Mouse (Mus musculus) heart, adult 8-10 months (tissue): ENCODE results near the gene Ciita. TPM values are rescaled to one million over a fixed set of nuclear protein-coding genes. Genes with fewer than 3 reads are reported as not detected.
A peak's percentile ranks its signal among the peaks of the same experiment; 100 is the strongest.

Experiments
- DNase-seq: peaks from one replicate; pipeline ENCODE4 v3.0.0; 2022; ENCODE audit warnings: low spot score
- total RNA-seq, 4 experiments: library from RNA; stranded (reverse); gene quantifications; 2 replicates each; pipeline ENCODE4 v1.2.4; 2022

The Ciita gene
- under 1 TPM; 0.35 to 0.92 (median 0.67) TPM for total RNA-seq

DNA sequence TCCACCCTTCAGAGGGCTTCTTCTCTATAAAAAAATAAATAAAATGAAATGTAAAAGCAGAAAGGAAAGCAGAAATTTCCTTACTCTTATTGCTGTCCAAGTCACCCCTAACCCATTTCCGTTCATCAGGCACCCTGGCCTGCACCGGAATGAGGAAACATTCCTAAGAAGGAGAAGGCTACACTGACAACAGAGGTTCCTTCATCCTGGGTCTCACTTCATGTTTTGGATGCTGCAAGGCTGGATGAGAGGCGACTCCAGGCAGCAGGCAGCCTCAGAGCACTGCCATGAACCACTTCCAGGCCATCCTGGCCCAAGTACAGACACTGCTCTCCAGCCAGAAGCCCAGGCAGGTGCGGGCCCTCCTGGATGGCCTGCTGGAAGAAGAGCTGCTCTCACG lies at the start of gene Ciita:
Ciita (plus strand) TSS at position 203 of the 400 bp plus-strand sequence.
- DNase-seq: no peak

DNA sequence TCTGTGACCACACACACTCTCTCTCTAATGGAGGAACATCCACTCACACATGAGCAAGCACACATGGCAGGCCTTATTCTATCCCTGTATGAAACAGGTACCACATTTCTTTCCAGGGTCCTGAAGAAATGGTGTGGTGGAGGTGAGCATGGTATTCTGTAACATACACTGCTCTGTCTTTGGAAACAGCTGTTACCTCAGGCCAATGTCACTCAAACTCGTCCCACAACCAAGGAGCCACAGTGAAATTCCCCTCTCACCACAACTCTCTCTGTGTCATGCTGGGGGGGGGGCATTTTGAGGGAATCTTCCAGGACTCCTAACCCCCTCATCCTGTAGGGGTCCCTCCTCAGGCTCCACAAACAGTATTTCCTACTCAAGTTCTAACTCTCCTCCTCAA lies 47.9 kb upstream of the Ciita start:
- no peak for DNase-seq

DNA sequence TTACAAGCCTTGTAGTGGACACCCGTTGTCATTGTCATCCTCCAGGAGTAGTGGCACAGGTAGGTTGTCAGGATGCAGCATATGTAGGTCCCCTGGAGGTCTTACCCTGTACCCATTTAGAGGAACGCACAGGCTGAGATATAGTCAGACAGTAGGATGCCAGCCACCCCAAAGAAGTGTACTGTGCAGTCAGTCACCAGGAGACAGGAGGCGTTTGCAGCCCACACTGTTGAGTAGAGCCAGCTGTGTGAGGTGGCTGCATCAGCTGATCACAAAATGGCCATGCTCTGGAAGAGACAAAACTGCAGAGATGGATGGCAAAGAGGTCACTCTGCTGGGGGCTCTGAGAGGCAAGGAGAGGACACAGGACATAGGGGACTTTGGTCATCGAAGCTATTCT lies 47.5 kb upstream of the Ciita start:
- DNase-seq: no peak

DNA sequence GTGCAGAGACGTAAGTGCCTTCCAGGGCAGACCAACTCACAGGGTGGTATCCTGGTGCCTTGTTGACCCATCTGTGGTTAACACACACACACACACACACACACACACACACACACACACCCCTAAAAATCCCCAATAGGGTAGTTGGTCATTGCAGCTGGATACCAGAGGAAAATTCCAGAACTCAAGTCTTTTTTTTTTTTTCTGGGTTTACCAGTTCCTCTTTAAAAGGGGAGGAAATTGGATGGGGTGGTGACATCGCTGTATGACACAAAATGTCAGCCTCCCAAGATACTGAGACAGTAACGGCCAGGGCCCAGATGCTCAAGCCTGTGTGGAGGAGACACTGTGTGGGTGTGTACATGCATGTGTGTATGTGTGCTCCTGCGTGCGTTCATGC lies 46.5 kb upstream of the Ciita start:
- no peak for DNase-seq

DNA sequence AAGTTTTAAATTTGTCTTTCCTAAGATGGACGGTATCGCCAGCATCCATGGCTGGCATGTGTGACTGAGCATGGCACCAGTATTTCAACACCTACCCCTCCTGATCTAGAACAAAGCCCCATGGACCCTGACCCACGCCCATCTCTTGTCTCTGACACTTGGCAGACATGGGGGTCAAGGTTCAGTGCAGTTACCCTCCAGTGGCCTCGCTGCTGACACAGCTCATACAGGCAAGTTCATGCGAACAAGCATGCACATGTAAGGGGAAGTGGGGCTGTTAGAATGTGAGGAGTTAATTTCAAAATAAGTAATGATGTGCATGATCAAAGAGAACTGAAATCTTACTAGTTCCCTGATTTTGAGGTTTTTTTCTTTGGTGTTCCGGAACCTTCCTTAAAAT lies 43.7 kb upstream of the Ciita start:
- DNase-seq: no peak

DNA sequence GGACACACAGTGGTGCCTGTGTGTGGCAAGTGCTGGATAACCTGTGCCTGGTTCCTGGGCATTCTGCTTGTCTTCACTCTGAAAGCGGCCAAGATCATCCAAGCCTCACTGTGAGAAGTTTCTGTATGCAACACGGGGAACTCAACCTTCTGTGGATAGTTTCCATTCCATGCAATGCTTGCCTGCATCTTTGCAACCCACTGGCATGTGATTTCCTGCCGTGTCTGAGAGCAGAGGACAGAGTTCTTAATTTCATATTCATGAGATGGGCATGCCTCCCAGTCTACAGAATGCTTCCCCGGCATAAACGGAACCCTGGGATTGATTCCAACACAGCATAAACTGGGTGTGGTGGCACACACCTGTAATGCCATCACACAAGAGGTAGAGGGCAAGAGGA lies 41.8 kb upstream of the Ciita start:
- no peak for DNase-seq

DNA sequence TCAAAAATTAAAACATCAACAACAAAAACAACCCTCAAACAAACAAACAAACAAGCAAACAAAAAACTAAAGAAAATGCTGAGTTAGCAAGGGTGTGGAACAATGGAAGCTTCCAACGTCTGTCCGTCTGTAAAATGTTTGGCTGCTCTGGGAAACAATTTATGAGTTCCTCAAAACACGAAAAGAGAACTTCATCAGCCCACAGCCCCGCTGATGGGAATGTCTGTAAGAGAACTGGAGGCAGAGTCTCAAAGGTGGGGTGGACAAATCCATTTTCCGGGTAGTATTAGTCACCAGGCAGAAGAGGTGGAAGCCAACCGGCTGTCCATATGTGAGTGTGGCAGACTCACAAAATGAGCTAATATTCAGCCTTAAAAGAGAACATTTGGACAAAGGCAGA lies 38.5 kb upstream of the Ciita start:
- no peak for DNase-seq

DNA sequence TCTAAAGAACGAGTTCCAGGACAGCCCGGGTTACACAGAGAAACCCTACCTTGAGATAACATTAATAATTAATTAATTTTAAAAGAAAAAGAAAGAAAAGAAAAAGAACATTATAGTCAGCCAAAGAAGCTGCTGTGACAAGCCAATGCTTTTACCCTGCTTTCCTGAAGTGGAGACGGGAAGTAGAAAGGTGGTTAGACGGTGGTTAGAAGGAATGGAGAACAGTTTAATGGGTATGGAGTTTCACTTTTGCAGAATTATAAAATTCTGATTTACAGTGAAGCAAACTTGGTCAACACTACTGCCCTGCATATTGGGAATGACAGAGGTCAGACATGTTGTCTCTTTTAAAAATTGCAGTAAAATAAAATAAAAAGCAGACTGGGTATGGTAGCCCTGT lies 38.1 kb upstream of the Ciita start:
- DNase-seq: no peak

DNA sequence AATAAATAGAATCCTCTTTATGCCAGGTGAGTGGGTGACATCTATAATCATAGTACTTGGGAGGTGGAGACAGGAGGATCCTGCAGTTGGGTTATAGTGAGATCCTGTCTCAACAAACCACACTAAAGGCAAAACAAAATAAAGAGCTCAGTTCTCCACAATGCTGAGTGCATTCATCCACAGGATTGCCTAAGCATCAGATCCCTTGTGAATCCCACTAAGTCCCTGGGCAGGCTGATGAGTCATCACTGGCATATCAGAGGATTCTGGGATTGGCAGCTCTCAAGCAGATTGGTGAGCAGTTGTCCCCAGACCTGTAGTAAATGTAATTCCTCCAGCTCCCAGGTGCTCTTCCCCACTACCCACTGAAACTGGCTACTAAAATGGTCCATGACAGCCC lies 36.1 kb upstream of the Ciita start:
- no peak for DNase-seq

DNA sequence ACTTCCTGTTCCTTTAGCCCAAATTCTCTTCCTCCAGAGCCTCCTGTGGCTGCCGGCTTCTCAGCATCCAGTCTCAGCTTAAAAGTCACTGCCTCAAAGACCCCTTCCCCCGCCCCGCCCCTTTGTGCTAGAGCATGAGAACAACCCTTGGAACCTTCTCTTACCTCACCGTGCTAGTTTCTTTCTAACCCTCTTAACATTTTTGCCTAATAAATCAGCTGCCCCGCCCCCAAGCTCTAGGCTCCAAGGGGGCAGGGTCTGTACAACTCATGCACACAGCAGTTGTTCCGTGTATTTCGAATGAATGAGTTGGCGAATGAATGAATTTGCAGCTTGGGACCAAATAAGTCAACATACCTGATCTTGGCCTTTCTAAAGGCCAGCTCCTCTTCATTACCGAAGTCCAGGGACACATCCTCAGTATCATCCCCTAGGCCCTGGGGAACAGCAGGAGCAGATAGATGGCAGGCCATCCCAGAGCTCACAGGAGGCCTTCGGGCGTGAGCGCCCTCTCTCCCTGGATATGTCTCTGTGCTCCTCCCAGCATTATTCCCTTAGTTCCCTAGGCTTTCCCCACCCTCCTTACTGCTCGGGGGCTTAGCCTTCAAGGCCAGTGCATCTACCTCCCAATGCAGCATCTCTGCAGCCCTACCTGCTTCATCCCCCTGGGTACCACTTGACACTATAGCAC lies 33.1 kb upstream of the Ciita start:
- no peak for DNase-seq

DNA sequence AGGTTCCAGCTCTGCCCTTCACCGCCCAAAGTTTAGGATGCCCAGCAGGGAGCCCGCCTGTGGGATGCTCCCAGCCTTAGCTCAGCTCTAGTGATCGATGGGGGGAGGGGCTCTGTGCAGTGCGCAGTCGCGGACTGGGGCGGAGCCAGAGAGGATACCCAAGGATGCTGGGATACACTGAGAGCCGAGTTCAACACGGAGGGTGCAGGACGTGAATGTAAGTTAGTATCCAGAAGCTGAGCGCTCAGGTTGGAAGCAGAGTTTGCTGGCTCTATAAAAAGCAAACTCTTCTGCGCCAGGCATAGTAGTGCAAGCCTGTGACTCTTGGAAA lies 32.6 kb upstream of the Ciita start, which contains the start of gene Tvp23a:
Tvp23a (minus strand) TSS at position 99 of the 331 bp plus-strand sequence.
- peak; percentile 52 for DNase-seq

DNA sequence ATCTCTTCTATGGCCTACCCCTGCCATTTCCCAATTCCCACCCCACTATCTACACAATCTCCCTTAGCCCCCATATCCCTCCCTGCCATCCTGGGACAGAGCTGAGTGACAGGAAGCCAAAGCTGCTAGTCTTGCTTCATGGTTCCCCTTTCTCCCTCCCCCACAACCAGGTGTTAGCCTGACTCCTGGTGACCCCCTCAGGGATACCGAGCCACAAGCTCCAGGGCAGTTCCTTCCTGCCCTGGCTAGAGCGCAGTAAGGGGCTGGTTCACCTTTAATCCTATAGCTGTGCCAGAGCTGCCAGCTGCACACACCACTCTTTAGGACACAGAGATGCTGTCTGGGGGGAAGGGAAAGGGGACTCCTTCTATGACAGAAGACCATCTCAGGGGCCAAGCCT lies 32.1 kb upstream of the Ciita start:
- DNase-seq: no peak

DNA sequence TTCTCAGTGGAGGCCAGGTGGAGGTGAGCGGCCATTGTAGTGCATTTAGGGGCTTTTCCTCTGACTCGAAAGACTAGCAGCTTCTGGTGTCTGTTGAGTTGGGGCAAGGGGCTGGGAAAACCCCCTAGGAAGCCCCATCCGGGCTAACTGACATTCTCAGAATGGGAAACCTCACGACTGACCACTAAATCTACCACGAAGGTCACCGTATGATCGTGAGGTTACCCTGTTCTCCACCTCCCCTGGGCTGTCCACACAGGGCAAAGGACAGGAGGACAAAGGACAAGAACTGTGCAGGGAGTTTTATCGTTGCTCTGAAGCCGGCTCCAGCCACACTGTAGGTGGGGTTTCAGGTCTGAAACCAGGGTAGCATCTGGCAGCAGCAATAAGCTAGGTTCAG lies 30.9 kb upstream of the Ciita start:
- no peak for DNase-seq

DNA sequence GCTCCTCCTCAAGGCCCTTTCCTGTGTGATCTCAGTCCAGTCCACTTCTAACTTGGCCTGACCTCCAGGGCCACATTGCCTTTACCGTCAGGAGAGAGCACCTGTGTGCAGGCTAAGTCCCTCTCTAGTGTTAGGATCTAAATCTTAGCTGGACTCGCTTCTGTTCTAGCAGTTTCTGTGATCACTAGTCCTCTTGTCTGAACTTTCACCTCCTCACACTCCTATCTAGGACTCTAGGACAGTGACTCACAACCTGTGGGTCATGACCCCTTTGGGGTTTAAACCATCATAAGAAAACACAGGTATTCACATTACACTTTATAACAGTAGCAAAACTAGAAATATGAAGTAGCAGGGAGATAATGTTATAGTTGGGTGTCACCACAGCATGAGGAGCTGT lies 28.0 kb upstream of the Ciita start:
- DNase-seq: no peak

DNA sequence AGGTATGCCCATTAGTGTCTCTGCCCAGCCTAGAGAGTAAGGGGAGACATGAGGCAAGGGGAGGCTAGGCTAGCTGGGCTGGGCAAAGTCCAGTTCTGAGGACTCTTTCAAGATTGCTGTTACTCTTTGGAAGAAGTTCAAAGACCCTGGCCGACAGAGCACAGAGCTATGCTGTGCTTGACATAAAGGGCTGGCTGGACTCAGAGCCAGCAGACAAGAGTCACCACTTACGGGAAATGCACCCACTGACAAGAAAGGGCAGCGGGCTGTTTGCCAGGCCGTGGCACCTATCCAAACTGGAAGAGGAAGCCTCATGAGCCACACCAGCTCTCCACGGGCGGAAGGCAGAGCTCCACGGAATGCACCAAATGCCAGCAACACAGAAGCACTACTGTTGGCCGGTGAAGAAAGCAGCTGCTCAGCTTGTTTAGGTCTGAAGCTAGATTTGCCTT lies 27.4 kb upstream of the Ciita start:
- DNase-seq: peak; percentile 77

DNA sequence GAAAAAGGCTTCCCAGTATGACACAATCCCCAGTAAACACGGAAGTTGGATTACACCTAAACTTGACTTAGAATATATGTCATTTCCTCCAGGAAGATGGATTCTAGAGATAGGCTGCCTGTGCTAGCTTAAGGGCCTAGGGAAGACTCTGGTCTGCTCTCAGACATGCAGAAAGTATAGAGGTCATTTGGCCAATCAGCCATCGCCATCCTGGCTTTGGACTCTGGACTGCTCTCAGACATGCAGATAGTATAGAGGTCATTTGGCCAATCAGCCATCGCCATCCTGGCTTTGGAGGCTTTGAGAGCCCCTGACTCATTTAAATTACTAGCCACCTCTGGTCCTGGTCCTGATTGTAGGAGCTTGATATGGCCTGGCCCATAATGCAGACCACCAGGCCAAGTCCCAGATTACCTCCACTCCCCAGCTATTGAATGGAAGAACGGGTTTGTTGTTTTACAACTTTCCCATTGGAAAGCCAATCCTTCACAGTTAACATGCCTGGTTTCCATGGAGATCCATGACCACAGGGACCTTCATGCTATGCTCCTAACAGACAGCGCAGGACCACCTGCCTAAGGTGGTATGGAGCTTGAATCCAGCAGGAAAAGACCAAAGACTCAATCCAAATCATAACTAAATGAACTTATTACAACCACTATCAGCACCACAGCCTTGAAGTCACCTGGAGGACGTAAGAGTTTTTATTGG lies 25.8 kb upstream of the Ciita start:
- no peak for DNase-seq

DNA sequence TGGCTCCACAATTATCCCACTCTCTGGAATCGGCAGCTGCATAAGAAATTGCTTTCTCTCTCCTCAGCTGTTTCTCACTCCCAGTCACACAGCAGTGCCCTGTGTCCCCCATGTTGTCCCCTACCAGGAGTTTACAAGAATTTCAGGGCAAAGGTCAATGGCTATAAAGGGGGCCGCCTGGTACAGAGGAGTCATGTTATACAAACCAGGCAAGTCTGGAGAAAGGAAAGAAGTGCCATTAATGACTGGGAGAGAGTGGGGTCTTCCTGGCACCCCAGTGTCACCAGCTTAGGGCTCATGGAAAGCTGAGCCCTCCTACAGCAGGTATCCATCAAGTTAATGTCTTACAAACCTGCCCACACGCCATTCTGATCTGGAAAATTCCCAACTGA lies 25.3 kb upstream of the Ciita start:
- DNase-seq: no peak

DNA sequence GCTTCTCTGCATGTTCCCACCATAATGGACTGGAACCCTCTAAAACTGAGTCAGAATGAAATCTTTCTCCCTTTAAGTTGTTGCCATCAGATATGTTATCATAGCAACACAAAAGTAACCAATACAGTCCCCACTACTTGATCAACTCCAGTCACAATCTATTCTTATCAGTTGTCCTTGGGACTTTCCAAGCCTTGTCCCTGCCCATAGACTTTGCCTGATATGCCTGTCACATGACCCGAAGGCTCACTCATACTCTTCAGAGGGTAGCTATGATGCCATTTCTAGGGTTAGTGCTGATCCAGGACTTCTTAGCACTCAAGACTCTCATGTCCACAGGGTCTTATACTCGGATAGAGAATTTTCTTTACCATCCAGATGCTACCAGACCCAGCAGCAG lies 19.7 kb upstream of the Ciita start:
- no peak for DNase-seq

DNA sequence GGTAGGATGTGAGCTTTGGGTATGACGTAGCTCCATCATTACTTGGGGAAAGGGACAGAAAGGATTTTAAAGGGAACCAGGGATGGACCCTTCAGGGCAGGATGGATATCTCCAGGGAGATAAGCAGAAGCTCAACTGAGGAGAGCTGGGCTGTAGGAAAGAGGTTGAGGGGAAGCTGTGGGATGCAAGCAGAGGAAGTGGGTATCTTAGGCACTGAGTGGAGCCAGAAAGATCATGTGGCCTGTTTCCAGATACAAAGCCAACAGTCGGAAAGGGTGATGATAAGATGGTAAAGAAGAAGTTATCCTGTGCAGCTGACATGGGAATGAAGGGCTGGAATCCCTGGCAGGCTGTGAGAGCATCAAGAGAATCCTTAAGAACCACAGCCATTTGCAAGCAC lies 18.7 kb upstream of the Ciita start:
- DNase-seq: no peak

DNA sequence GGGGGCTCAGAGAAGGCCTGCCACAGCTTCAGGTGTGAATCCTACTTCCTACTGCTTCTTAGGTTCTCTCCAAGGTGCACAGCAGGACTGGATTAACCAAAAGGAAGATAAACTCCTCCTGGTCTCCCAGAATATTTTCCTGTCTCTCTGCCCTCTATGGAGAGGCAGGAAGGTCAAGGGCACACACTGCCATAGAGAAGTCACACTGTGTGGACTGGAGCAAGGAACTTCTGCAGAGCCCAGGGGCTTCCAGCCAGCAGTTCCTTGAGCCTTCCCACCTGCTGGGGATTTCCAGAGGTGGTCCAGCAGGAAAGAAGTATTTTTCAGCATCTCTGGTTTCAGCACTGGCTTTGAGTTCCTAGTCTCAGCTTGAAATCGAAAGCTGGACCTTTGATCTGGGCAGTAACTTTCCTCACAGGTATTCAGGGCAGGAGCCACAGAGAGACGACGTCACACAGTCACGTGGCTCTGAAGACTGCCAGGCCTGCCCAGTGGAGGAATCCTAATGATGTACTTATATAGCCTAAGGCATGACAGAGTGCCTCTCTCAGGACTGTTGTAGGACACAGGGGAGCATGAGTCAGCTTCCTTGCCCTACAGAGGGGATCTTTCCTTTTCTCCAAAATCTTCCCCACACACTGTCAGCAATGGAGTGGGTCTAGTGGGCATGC lies 14.7 kb upstream of the Ciita start:
- DNase-seq: no peak

DNA sequence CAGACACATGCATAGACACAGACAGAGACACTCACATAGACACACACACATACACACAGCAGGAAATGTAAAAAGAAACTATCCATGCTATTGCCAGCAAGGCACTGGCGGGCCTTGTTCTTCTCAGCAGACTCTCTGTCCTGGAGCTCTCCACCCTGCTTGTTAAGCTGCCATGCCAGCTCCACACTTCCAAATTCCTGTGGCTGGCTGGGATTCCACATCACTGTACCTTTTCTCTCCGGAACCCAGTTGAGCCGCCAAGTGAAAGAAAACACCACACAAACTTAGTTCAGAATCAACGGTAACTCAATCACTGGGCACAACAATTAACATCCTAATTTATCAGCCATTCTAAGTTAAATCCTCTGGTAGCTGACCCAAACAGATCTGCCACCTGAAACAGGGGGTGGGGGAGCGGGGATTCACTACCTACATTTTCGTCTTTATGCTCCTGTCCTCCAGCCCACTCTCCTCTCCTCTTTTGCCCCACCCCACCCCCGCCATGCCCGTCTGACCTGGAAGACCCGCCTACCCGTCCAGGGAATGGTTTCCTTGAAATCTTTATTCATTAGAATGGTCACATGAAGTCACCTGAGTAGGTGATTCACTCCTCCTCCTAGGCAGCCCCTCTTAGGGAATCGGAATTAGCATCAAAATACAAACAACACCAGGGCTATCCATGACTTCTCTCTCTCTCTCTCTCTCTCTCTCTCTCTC lies 12.3 kb upstream of the Ciita start:
- DNase-seq: no peak

DNA sequence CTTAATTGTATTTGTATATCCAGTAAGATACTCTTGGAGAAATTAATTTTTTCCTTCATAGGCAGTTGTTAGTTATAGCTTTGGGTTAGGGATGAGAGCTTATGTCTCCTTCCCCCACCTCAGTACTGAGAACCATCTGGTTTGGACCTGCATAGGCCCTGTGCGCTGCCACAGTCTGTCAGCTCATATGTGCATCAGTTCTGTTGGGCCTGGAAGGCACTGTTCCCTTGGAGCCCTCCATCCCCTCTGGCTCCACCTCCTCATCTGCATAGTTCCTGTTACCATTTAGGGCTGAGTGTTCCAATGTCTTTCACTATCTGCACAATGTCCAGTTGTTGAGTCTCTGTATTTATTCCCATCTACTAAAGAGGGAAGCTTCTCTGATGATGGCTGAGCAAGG lies 11.7 kb upstream of the Ciita start:
- DNase-seq: no peak
